Mouse (Mus musculus): ENCODE results near the gene Spem1. TPM values are rescaled to one million over a fixed set of nuclear protein-coding genes. Genes with fewer than 3 reads are reported as not detected.
A peak's percentile ranks its signal among the peaks of the same experiment; 100 is the strongest.

Spem1 gene
- polyA plus RNA-seq, 1 experiment from 2014 or later, result 0.46 TPM

DNA sequence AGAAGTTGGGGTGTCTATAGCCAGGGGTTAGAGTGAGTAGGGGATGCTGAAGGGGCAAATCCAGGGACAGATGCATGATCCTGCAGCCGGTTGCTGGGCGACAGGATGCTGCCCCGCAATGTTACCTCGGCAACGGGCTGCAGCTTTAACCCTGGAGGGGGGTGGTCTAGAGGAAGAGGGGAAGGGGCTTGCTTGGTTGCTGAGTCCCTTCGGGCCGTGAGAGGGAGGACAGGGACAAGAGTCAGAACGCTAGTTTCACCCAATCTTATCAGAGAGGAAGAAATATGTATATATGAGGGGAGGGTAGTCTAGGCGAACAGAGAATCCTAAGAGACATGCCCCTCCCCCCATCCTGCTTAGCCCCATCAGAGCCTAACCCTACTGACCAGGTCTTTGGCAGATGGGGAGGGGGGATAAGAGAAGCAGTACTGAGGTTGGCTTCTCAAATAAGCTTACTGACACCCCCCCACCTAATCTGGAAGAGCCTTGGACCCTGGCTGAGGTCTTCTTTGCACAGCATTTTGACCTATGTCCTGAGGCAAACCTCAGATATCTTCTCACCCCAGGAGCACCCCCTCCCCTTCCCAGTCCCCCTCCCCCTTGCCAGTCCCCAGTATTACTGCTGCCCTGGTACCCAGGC is 13.5 kb upstream of the Spem1 start:
- Histone ChIP-seq H3K4me1 (peaks cover 47% of the 10 kb centered on the region), H3K4me3 (peak overlapping the region; percentile 82), H3K9me3 (no peaks in the 10 kb centered on the region), H3K27ac (replicated peaks) (peak overlapping the region; percentile 93), H3K36me3 (peaks cover 35% of the 10 kb centered on the region), H3K27me3 (peaks cover 9% of the 10 kb centered on the region), H3K4me2 (replicated peaks) (peak overlapping the region; percentile 96), H3K9ac (replicated peaks) (peak overlapping the region; percentile 86)
- WGBS, result under 1% methylated on average over 9 of the region's 9 CpGs
- ATAC-seq (ENCODE audit: low FRiP score, low read depth), result no peak

DNA sequence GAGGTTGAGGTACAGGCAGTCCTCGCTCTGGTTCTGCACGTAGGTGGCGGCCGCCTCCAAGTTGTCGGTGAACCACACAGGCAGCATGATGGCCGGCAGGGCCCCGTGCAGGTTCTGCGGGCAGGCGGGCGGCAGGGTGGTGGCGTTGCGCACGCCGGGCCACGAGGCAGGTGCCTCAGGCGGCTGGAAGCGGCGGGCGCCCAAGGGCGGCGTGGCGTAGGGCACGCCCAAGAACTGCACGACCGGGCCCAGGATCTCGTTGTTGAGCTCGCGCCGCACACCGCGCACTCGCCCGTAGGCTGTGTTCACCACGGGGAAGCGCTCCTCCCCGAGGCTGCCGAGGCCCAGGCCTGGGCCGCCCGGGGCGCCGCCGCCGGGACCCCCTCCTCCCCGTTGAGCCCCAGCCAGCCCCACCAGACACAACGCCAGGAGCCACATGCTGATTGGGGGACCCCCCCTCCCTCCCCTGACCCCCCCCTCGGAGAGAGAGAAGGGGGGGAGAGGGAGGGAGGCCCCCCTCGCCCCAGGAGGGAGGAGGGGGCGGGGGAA is 12.1 kb upstream of the Spem1 start:
- peak overlapping the region; percentile 96 for H3K4me2 ChIP-seq (replicated peaks)
- H3K4me3 ChIP-seq, result peak overlapping the region; percentile 82
- H3K9me3 ChIP-seq, result no peaks in the 10 kb centered on the region
- peak overlapping the region; percentile 86 for H3K9ac ChIP-seq (replicated peaks)
- WGBS, result 12% methylated on average over 35 of the region's 48 CpGs
- ATAC-seq (ENCODE audit: low FRiP score, low read depth), result no peak
- peaks cover 43% of the 10 kb centered on the region for H3K36me3 ChIP-seq
- peaks cover 9% of the 10 kb centered on the region for H3K27me3 ChIP-seq
- H3K4me1 ChIP-seq, result peaks cover 47% of the 10 kb centered on the region
- H3K27ac ChIP-seq (replicated peaks), result peak overlapping the region; percentile 44

DNA sequence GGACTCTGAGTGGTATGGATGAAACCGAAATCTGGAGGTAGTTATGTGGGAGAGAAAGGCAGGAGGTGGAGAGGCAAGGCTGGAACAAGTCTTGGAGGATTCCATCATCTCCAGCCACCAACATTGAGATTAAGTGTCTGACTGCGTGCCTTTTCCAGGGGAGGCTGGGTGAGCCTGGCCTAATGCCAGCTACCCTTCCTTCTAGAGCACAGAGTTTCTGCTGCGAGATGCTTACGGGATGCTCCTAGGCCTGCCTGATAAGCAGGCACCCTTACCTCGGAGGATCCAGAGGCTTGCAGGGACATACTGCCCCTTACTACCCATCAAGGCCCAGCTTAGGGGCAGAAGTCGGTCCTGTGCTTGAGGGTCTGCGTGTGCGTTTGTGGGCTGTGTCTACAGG is 11.6 kb upstream of the Spem1 start:
- H3K4me2 ChIP-seq (replicated peaks), result peak overlapping the region; percentile 96
- H3K9me3 ChIP-seq, result no peaks in the 10 kb centered on the region
- 60% methylated on average over 8 of the region's 8 CpGs for WGBS
- ATAC-seq (ENCODE audit: low FRiP score, low read depth), result no peak
- peaks cover 44% of the 10 kb centered on the region for H3K4me1 ChIP-seq
- H3K27ac ChIP-seq (replicated peaks), result peak overlapping the region; percentile 44; the same call in 1 of the 2 replicates
- H3K4me3 ChIP-seq, result peak overlapping the region; percentile 82
- H3K36me3 ChIP-seq, result peaks cover 48% of the 10 kb centered on the region
- peaks cover 9% of the 10 kb centered on the region for H3K27me3 ChIP-seq
- H3K9ac ChIP-seq (replicated peaks), result peak overlapping the region; percentile 86

DNA sequence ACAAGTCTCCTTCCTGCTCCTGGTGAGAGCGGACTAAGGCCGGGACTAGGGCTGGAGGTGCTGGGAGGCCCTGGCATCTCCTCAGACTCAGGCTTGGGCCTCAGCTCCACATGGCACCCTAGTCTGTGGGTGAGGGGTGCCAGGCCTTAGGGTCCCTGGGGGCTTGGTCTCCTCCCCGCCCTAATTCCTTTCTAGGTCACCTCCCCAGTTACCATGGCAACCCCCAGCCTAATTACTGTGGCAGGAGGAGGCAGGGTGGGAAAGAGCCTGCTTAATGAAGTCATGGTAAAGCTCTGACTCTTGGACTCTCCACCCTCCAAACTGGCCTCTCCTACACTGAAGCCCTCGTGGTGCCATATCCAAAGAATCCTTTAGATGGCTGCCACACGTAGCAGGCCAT is 6.9 kb upstream of the Spem1 start:
- H3K27ac ChIP-seq (replicated peaks), result no peak overlapping the region
- no peak overlapping the region for H3K4me3 ChIP-seq
- peaks cover 15% of the 10 kb centered on the region for H3K4me1 ChIP-seq
- ATAC-seq (ENCODE audit: low FRiP score, low read depth), result no peak
- H3K4me2 ChIP-seq (replicated peaks), result no peak overlapping the region
- H3K27me3 ChIP-seq, result peaks cover 7% of the 10 kb centered on the region
- H3K36me3 ChIP-seq, result peaks cover 93% of the 10 kb centered on the region
- H3K9ac ChIP-seq (replicated peaks), result no peak overlapping the region
- WGBS, result 68% methylated on average over 5 of the region's 5 CpGs
- no peaks in the 10 kb centered on the region for H3K9me3 ChIP-seq

DNA sequence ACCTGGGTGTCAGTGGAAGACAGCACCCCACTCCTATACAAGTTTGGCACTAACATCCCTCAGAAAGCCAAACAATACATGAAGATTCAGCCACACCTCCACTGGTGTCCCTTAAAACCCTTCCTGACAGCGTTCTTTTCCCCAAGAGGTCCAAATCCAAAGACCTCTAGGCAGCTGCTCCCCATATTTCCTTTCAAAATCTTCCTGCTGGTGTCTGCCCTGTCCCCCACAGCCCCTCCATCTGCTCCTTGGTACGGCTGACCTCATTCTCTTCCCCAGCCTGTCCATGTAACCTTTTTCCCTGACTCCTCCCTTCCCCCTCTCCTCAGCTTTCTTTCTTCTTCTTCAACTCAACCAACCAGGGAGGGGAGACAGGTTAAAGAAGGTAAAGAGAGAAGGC is 1.5 kb upstream of the Spem1 start:
- H3K27ac ChIP-seq (replicated peaks), result no peak overlapping the region
- WGBS, result 88% methylated on average over 2 of the region's 2 CpGs

DNA sequence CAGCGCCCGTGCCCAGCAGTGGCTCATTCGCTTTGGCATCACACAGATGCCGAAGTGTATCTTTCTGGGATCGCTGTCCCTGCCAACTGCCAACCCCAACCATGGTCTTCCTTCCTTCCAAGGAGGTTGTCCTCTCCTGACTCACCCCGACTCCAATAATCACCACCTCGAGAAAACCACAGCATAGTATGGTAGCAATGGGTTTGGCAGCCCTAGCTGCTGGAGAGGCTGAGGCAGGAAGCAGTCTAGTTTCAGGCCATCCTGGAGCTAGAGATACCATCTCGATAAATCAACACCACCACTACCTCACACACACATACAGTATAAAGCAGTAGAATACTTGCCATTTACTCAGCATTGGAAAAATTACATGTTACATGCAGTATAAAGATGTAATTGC is 3.1 kb downstream of the Spem1 start:
- Histone ChIP-seq H3K9ac (replicated peaks) (no peak overlapping the region), H3K4me3 (no peak overlapping the region), H3K9me3 (0 out of 2 replicates have a peak, but pooled peaks cover 5% of the 10 kb centered on the region), H3K4me2 (replicated peaks) (no peak overlapping the region), H3K27me3 (no peaks in the 10 kb centered on the region), H3K4me1 (no peaks in the 10 kb centered on the region), H3K36me3 (peaks cover 1% of the 10 kb centered on the region; the same call in 1 of the 2 replicates), H3K27ac (replicated peaks) (no peak overlapping the region)
- ATAC-seq (ENCODE audit: low FRiP score, low read depth), result no peak
- WGBS, result 92% methylated on average over 8 of the region's 8 CpGs

More for the DNA sequence above, 1.5 kb upstream of the Spem1 start:
- Histone ChIP-seq H3K9ac (replicated peaks) (no peak overlapping the region), H3K9me3 (no peaks in the 10 kb centered on the region), H3K36me3 (peaks cover 46% of the 10 kb centered on the region), H3K4me3 (no peak overlapping the region), H3K27me3 (no peaks in the 10 kb centered on the region), H3K4me1 (no peaks in the 10 kb centered on the region), H3K4me2 (replicated peaks) (no peak overlapping the region)
- no peak for ATAC-seq (ENCODE audit: low FRiP score, low read depth)

DNA sequence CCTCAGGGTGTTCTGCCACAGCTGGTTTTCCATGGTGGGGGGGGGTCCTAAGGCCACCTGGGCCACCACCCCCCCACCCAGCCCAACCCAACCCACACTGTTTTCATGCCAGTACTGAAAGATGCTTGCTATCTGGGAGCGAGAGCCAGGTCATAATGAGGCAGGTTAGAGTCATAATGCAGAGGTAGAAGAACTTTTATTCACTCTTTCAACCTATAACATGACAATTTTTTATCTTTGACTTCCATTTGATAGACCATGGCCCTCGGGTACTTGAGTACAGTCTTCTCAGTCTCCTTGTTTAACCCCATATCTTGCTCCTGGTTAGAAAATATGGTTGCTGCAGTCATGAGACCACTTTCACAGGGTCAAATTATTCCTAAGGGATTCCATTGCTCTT is 3.6 kb downstream of the Spem1 start, which contains the start of gene Spem2:
Spem2 (minus strand) TSS at position 101 of the 400 bp plus-strand sequence.
- H3K27ac ChIP-seq (replicated peaks), result no peak within 1 kb of the TSS
- H3K9me3 ChIP-seq, result 0 out of 2 replicates have a peak, but pooled peaks cover 5% of the 10 kb centered on the region
- WGBS, result 75% methylated on average over 2 of the region's 2 CpGs
- H3K4me3 ChIP-seq, result no peak within 1 kb of the TSS
- ATAC-seq (ENCODE audit: low FRiP score, low read depth), result no peak
- no peaks in the 10 kb centered on the region for H3K27me3 ChIP-seq
- H3K4me1 ChIP-seq, result no peaks in the 10 kb centered on the region
- no peaks in the 10 kb centered on the region for H3K36me3 ChIP-seq
- H3K4me2 ChIP-seq (replicated peaks), result no peak within 1 kb of the TSS
- H3K9ac ChIP-seq (replicated peaks), result no peak within 1 kb of the TSS

DNA sequence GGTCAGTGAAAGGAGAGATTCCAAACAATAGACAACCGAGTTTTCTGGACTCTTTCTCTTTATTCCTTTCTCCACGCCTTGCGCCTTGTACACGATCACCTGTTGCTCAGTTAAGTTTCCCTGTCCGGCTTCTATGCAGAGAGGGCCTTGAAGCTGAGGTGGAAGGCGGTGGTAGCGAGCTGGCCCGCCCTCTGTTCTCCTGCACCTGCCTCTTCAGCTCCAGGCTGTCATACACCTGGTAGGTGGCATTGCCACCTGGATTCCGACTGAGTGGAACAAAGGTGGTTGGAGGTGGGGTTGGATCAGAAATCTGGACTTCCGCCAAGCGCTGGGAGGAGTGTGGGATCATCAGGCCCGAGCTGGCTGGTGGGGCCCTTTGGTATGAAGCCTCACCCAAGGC is 5.5 kb downstream of the Spem1 start:
- Histone ChIP-seq H3K27ac (replicated peaks) (no peak overlapping the region), H3K9ac (replicated peaks) (no peak overlapping the region), H3K36me3 (no peaks in the 10 kb centered on the region), H3K27me3 (no peaks in the 10 kb centered on the region), H3K4me3 (no peak overlapping the region), H3K4me2 (replicated peaks) (no peak overlapping the region), H3K9me3 (0 out of 2 replicates have a peak, but pooled peaks cover 5% of the 10 kb centered on the region), H3K4me1 (no peaks in the 10 kb centered on the region)
- 86% methylated on average over 12 of the region's 12 CpGs for WGBS
- no peak for ATAC-seq (ENCODE audit: low FRiP score, low read depth)

DNA sequence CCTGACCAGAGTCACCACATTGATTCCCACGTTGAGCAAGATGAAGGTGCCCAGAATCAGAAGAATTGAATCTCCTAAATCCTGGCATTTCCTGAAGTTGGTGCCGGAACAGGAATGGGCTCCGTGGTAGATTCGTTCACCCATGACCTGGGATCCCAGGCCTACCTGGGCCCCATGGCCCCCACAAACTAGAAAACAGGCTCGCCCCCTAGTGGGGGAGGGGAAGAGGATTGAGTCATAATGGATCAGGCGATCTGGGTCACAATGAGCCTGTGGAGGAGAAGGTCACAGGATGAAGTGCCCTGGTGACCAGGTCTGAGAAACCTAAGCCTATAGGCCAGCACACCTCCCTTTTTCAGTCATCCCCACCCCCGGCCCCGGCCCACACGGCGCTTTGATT is 6.8 kb downstream of the Spem1 start, which contains the start of gene Gm39566:
Gm39566 (minus strand) TSS at position 144 of the 400 bp plus-strand sequence.
- no peaks in the 10 kb centered on the region for H3K4me1 ChIP-seq
- H3K9ac ChIP-seq (replicated peaks), result no peak within 1 kb of the TSS
- WGBS, result 66% methylated on average over 10 of the region's 10 CpGs
- H3K4me3 ChIP-seq, result no peak within 1 kb of the TSS
- H3K4me2 ChIP-seq (replicated peaks), result no peak within 1 kb of the TSS
- H3K36me3 ChIP-seq, result no peaks in the 10 kb centered on the region
- no peak for ATAC-seq (ENCODE audit: low FRiP score, low read depth)
- 0 out of 2 replicates have a peak, but pooled peaks cover 5% of the 10 kb centered on the region for H3K9me3 ChIP-seq
- H3K27me3 ChIP-seq, result peaks cover 3% of the 10 kb centered on the region; the same call in 1 of the 2 replicates
- no peak within 1 kb of the TSS for H3K27ac ChIP-seq (replicated peaks)

DNA sequence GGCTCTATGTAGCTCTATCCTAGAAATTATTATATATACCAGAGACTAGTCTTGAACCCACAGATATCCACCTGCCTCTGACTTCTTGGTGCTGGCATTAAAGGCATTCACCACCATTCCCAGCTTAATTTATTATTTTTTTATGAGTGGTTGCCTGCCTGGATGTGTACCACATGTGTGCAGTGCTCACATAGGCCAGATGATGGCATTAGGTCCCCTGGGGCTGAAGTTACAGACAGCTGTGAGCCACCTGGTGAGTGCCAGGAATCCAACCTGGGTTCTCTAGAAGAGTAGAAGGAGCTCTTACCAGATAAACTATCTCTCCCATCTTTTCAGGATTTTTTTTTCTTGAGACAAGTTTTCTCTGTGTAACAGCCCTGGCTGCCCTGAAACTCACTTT is 11.7 kb downstream of the Spem1 start:
- H3K27ac ChIP-seq (replicated peaks), result no peak overlapping the region
- no peak for ATAC-seq (ENCODE audit: low FRiP score, low read depth)
- no peaks in the 10 kb centered on the region for H3K36me3 ChIP-seq
- H3K4me3 ChIP-seq, result no peak overlapping the region
- peaks cover 30% of the 10 kb centered on the region for H3K27me3 ChIP-seq
- no peak overlapping the region for H3K4me2 ChIP-seq (replicated peaks)
- H3K4me1 ChIP-seq, result peaks cover 2% of the 10 kb centered on the region; the same call in 1 of the 2 replicates
- no peak overlapping the region for H3K9ac ChIP-seq (replicated peaks)
- no peaks in the 10 kb centered on the region for H3K9me3 ChIP-seq

DNA sequence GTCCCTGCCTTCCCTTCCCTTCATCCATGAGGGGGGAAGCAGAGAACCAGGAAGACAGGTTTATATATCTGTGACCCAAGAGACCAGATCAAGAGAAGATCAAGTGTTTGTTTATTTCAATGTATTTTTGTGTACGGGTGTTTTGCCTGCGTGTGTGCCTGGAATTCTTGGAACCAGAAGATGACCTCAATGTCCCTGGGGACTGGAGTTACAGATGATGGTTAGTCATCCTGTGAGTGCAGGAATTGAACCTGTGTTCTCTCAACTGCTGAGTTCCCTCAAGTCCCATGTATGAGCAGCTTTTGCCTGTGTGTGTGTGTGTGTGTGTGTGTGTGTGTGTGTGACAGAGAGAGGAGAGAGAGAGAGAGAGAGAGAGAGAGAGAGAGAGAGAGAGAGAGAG is 14.3 kb downstream of the Spem1 start:
- no peaks in the 10 kb centered on the region for H3K36me3 ChIP-seq
- peaks cover 56% of the 10 kb centered on the region for H3K27me3 ChIP-seq
- ATAC-seq (ENCODE audit: low FRiP score, low read depth), result no peak
- WGBS, result 87% methylated on average over 2 of the region's 2 CpGs
- H3K4me1 ChIP-seq, result peaks cover 28% of the 10 kb centered on the region
- no peak overlapping the region for H3K4me3 ChIP-seq
- no peak overlapping the region for H3K9ac ChIP-seq (replicated peaks)
- no peak overlapping the region for H3K4me2 ChIP-seq (replicated peaks)
- no peaks in the 10 kb centered on the region for H3K9me3 ChIP-seq
- H3K27ac ChIP-seq (replicated peaks), result no peak overlapping the region

DNA sequence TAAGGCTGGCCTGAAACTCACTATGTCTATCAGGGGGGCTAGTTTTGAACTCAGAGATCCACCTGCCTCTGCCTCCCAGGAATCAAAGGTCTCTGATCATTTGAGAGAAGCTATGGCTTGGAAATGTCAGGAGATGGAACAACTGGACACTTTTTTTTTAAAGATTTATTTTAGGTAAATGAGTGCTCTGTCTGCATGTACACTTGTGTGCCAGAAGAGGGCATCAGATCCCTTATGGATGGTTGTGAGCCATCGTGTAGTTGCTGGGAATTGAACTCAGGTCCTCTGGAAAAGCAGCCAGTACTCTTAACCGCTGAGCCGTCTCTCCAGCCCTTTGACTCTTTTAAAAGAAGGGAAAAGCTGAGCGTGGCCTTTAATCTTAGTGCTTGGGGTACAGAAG is 15.6 kb downstream of the Spem1 start:
- no peaks in the 10 kb centered on the region for H3K36me3 ChIP-seq
- no peak overlapping the region for H3K27ac ChIP-seq (replicated peaks)
- H3K4me3 ChIP-seq, result no peak overlapping the region
- H3K27me3 ChIP-seq, result peaks cover 69% of the 10 kb centered on the region
- 76% methylated on average over 4 of the region's 4 CpGs for WGBS
- H3K9me3 ChIP-seq, result no peaks in the 10 kb centered on the region
- no peak overlapping the region for H3K4me2 ChIP-seq (replicated peaks)
- H3K9ac ChIP-seq (replicated peaks), result no peak overlapping the region
- peaks cover 41% of the 10 kb centered on the region for H3K4me1 ChIP-seq
- ATAC-seq (ENCODE audit: low FRiP score, low read depth), result no peak

All from midbrain, embryonic 12.5 days (tissue).